Mouse (Mus musculus) megakaryocyte, embryonic 14.5 days (primary cell): ENCODE results near the gene Slc36a3.

ENCODE experiments used
- FLI1 ChIP-seq: IDR thresholded peaks from 2 replicates; pipeline ENCODE4 v1.6.1; 2012; ENCODE audit warnings: low read length, inconsistent platforms, mixed read lengths
- GATA1 ChIP-seq: IDR thresholded peaks from 3 replicates; pipeline ENCODE4 v1.6.1; 2012; ENCODE audit warnings: mixed read lengths, low read length, inconsistent platforms, borderline replicate concordance

DNA sequence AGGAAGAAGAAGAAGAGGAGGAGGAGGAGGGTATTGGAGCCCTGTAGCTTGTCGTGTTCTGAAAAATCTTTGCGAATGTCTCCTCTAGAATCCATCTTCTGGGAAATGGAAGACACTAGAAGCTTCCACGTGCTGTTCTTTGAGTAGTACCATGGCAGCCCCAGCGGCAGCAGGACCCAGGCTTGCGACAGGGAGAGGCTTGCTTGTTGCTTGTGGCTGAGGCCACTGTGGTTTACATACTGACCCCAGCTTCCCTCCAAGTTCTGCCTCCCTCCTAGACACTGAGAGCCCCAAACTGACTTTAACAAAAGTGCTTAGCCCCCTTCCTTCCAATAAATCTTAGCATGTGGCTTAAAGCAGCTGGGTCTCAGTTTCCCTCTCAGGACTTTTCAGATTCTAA is 32.7 kb upstream of the Slc36a3 start:
- TF ChIP-seq GATA1 (no peak), FLI1 (no peak)
